Mouse (Mus musculus) bone marrow macrophage, adult 2 months (primary cell): ENCODE data around the gene Hcar1.

Source experiments
- CTCF ChIP-seq: IDR thresholded peaks from 2 replicates; pipeline ENCODE4 v1.5.1; 2012; ENCODE audit warnings: low read depth, mild to moderate bottlenecking, low read length, moderate library complexity
- POLR2A ChIP-seq: IDR thresholded peaks from 2 replicates; pipeline ENCODE4 v1.6.1; 2012; ENCODE audit warnings: mild to moderate bottlenecking, low read depth, low read length, borderline replicate concordance

DNA sequence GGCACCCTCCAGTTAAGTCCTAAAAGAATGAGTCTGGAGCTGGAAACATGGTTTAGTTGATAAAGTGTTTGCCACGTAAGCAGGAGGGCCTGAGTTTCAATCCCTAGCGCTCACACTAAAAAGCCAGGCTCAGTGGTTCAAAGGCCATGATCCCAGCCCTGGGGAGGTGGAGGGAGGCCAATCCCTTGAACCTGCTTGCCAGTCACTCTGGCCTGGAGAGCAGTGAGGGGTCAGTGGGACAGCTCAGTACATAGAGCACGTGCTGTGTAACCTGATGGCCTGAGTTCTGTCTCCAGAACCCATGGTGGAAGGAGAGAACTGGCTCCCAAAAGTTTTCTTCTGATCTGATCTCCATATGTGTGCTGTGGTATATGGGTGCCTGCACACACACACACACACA, 45.0 kb downstream of the Hcar1 start:
- TF ChIP-seq POLR2A (no peak), CTCF (no peak)
